Mouse (Mus musculus) myocyte (in vitro differentiated cells): ENCODE data around the gene Wwtr1. TPM values are rescaled to one million over a fixed set of nuclear protein-coding genes. Genes with fewer than 3 reads are reported as not detected.

Experiments
- H3K27me3 ChIP-seq: one replicate; pipeline ENCODE4 v1.6.1; 2011; ENCODE audit not compliant: control insufficient read depth, insufficient read depth, insufficient read length
- H3K36me3 ChIP-seq: one replicate; pipeline ENCODE4 v1.6.1; 2011; ENCODE audit not compliant: control insufficient read depth, insufficient read depth
- H3K4me2 ChIP-seq: one replicate; pipeline ENCODE4 v1.6.1; 2011; ENCODE audit warnings: low read depth, control low read depth
- H3K4me3 ChIP-seq: one replicate; pipeline ENCODE4 v1.5.1; 2011; ENCODE audit warnings: mild to moderate bottlenecking, control low read depth, moderate library complexity
- H3K79me2 ChIP-seq: one replicate; pipeline ENCODE4 v1.6.1; 2011; ENCODE audit not compliant: control insufficient read depth, insufficient read depth
- H3ac ChIP-seq: one replicate; pipeline ENCODE4 v1.6.1; 2011; ENCODE audit not compliant: control insufficient read depth, insufficient read length
- CEBPB ChIP-seq: IDR thresholded peaks from 2 replicates; pipeline ENCODE4 v1.6.1; 2011; ENCODE audit warnings: mild to moderate bottlenecking, moderate library complexity; ENCODE audit not compliant: poor library complexity, insufficient read depth, severe bottlenecking
- E2F4 ChIP-seq: IDR thresholded peaks from one replicate; pipeline ENCODE4 v1.6.1; 2011; ENCODE audit warnings: mild to moderate bottlenecking, control low read depth, moderate library complexity; ENCODE audit not compliant: insufficient read depth
- MAX ChIP-seq: IDR thresholded peaks from one replicate; pipeline ENCODE4 v1.6.1; 2011; ENCODE audit warnings: low read depth, mild to moderate bottlenecking, control low read depth
- MYOD1 ChIP-seq, 3 experiments: IDR thresholded peaks; one replicate each; pipeline ENCODE4 v1.6.1; 2011; ENCODE audit warnings: control low read depth in 2 of 3, low read depth in 2 of 3, mild to moderate bottlenecking in 2 of 3, moderate library complexity in 1 of 3; ENCODE audit not compliant: insufficient read length in 2 of 3, control insufficient read depth in 1 of 3
- MYOG ChIP-seq, 3 experiments: IDR thresholded peaks; one replicate each; pipeline ENCODE4 v1.6.1; 2011; ENCODE audit warnings: control low read depth in 2 of 3, low read depth in 2 of 3, mild to moderate bottlenecking in 2 of 3; ENCODE audit not compliant: insufficient read length in 2 of 3, control insufficient read depth in 1 of 3, insufficient read depth in 1 of 3
- POLR2A ChIP-seq: IDR thresholded peaks from one replicate; pipeline ENCODE4 v1.6.1; 2011; ENCODE audit warnings: low read depth, mild to moderate bottlenecking, control low read depth, moderate library complexity; ENCODE audit not compliant: insufficient read length
- POLR2AphosphoS2 ChIP-seq: IDR thresholded peaks from one replicate; pipeline ENCODE4 v1.6.1; 2011; ENCODE audit warnings: low read depth, control low read depth; ENCODE audit not compliant: insufficient read length
- REST ChIP-seq: IDR thresholded peaks from one replicate; pipeline ENCODE4 v1.6.1; 2011; ENCODE audit warnings: mild to moderate bottlenecking, control low read depth, moderate library complexity; ENCODE audit not compliant: insufficient read depth, insufficient read length
- SRF ChIP-seq: IDR thresholded peaks from one replicate; pipeline ENCODE4 v1.6.1; 2011; ENCODE audit warnings: low read depth; ENCODE audit not compliant: control insufficient read depth, insufficient read length
- TCF12 ChIP-seq: IDR thresholded peaks from one replicate; pipeline ENCODE4 v1.6.1; 2011; ENCODE audit warnings: mild to moderate bottlenecking, control low read depth; ENCODE audit not compliant: poor library complexity, insufficient read depth, severe bottlenecking
- TCF3 ChIP-seq: IDR thresholded peaks from one replicate; pipeline ENCODE4 v1.6.1; 2011; ENCODE audit warnings: low read depth, control low read depth; ENCODE audit not compliant: insufficient read length
- USF1 ChIP-seq: IDR thresholded peaks from one replicate; pipeline ENCODE4 v1.6.1; 2011; ENCODE audit warnings: low read depth, mild to moderate bottlenecking, control low read depth, moderate library complexity
- polyA plus RNA-seq: library from polyadenylated mRNA; unstranded; fragments of >200 nt; fragmentation: generic; extraction: Trizol; gene quantifications from one replicate; pipeline ENCODE4 v1.2.1, GENCODE M21; 2012; ENCODE audit warnings: missing spikeins

The Wwtr1 gene
- polyA plus RNA-seq, result 63.1 TPM

DNA sequence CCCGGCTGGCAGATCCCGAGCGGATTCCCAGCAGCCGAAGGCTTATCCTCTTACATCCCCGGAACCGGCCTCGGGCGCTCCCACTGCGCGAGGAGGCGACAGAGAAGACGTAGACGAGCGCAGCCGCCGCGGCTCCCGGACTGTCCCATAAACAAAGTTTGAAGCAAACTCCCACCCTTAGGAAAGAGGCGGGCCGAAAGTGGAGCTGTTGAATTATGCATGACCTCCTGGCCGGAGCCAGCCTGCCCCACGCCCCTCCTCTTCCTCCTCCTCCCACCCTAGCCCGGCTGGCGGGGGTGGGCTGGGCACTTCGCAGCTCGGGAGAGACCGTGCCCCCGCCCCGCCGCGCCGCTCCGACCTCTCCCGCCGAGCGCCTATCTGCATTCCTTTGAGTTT is at the start of gene Wwtr1:
TSS of gene Wwtr1 (minus strand) at position 251 of the 396 bp plus-strand sequence.
- Histone ChIP-seq H3ac (peak within 1 kb of the TSS; percentile 88), H3K36me3 (peaks cover 21% of the 10 kb centered on the region), H3K27me3 (no peaks in the 10 kb centered on the region), H3K4me2 (peak within 1 kb of the TSS; percentile 86), H3K4me3 (peak within 1 kb of the TSS; percentile 98), H3K79me2 (peaks cover 46% of the 10 kb centered on the region)
- TF ChIP-seq REST (no peak), TCF3 (no peak), MYOG (IDR thresholded peaks at IDR 0.05; ENCODE audit: control insufficient read depth in 1 of 3, insufficient read depth in 1 of 3, insufficient read length in 2 of 3, low read depth in 2 of 3) (peak in 1 of 3 experiments; percentile 14), POLR2AphosphoS2 (peak; percentile 66), CEBPB (no peak), USF1 (no peak), MYOD1 (IDR thresholded peaks at IDR 0.05; ENCODE audit: control insufficient read depth in 1 of 3, insufficient read length in 2 of 3, low read depth in 2 of 3) (peak in 1 of 3 experiments; percentile 32), TCF12 (no peak), POLR2A (peak; percentile 71), SRF (no peak), E2F4 (no peak), MAX (no peak)

DNA sequence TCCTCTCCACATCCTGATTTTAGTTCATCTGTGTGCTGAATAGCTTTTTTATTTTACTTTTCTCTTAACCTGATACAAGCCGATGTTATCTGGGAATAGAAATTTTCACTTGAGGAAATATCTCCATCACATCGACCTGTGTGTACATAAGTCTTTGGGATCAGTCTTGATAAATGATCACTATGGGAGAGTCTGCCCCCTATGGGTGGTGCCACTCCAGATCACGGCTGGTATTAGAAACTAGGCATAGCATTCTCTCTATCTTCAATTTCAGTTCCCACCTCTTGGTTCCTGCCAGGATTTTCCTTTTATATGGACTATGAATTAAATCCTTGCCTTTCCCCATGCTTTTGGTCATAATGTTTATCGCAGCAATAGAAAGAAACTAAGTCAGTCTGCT is 44.0 kb upstream of the Wwtr1 start:
- Histone ChIP-seq H3K4me3 (no peak overlapping the region), H3K4me2 (no peak overlapping the region), H3ac (no peak overlapping the region), H3K79me2 (no peaks in the 10 kb centered on the region), H3K36me3 (no peaks in the 10 kb centered on the region), H3K27me3 (no peaks in the 10 kb centered on the region)
- TF ChIP-seq E2F4, result no peak
- TF ChIP-seq CEBPB, result no peak

DNA sequence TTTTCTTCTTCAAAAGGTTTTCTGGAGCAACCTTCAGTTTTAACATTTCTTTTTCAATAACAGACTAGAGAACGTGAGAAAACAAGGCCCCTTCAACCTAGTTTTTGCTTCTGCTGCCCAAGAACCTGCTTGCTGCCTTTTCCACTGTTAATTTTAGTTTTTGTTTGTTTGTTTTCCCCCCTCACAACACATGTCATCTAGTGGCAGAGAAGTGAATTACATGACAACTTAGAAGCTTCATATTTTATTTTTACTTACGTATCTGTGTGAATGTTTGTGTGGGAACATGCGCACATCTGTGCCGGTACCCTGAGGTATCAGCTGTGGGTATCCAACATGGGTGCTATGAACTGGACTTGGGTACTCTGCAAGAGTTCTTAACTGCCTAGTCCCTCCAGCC is 39.9 kb upstream of the Wwtr1 start:
- Histone ChIP-seq H3K4me2 (no peak overlapping the region), H3K79me2 (no peaks in the 10 kb centered on the region), H3K27me3 (no peaks in the 10 kb centered on the region), H3ac (no peak overlapping the region), H3K4me3 (no peak overlapping the region), H3K36me3 (no peaks in the 10 kb centered on the region)
- no peak for TF ChIP-seq MYOD1 (IDR thresholded peaks at IDR 0.05; ENCODE audit: control insufficient read depth in 1 of 3, insufficient read length in 2 of 3, low read depth in 2 of 3)

DNA sequence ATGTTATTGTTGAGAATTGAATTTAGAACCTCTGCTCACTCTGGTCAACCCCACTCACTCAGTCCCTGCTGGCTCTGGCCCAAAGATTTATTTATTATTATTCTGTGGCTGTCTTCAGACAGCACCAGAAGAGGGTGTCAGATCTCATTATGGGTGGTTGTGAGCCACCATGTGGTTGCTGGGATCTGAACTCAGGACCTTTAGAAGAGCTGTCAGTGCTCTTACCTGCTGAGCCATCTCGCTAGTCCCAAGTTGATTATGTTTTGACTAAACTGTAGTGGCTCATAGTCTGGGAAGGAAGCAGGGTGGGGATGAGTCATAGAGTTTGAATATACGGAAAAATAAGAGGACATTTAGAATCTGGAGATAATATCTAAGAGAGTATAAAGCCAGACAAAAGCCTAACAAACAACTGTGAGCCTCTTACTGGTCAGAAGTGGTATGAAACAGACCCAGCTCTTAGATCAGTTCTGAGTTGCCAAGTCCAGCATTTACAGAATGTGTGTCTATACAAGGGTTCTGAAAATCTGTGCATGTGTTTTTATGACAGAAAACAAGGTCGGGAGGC is 36.8 kb upstream of the Wwtr1 start:
- Histone ChIP-seq H3K27me3 (no peaks in the 10 kb centered on the region), H3ac (no peak overlapping the region), H3K36me3 (no peaks in the 10 kb centered on the region), H3K4me3 (no peak overlapping the region), H3K4me2 (no peak overlapping the region), H3K79me2 (no peaks in the 10 kb centered on the region)
- TF ChIP-seq CEBPB (no peak), TCF3 (no peak)

DNA sequence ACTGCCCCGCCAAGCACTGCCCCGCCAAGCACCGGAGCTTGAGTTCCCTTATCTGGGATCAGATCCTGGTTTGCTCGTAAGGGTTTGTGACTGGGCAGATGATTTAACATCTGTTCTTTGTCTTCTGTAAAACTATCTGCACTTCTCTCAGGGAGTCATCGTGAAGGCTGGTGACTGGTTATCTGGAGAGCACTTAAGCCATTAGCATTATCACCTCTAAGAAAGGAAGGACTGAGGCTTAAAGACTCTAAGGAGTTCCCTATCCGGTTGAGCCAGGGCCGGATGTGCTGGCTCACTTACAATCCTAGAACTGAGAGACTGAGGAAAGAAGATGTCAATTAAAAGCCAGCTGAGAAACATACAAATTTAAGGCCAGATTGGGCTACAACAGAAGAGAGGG is 36.1 kb upstream of the Wwtr1 start:
- no peak overlapping the region for H3ac ChIP-seq
- no peak overlapping the region for H3K4me2 ChIP-seq
- no peak for TF ChIP-seq POLR2A
- no peak for TF ChIP-seq MAX
- TF ChIP-seq POLR2AphosphoS2, result no peak
- no peak for TF ChIP-seq MYOD1 (IDR thresholded peaks at IDR 0.05; ENCODE audit: control insufficient read depth in 1 of 3, insufficient read length in 2 of 3, low read depth in 2 of 3)
- TF ChIP-seq CEBPB, result no peak
- no peak for TF ChIP-seq USF1
- no peak for TF ChIP-seq REST
- no peak for TF ChIP-seq TCF3
- no peak for TF ChIP-seq SRF
- no peak for TF ChIP-seq MYOG (IDR thresholded peaks at IDR 0.05; ENCODE audit: control insufficient read depth in 1 of 3, insufficient read depth in 1 of 3, insufficient read length in 2 of 3, low read depth in 2 of 3)
- H3K79me2 ChIP-seq, result no peaks in the 10 kb centered on the region
- no peak overlapping the region for H3K4me3 ChIP-seq
- no peaks in the 10 kb centered on the region for H3K36me3 ChIP-seq
- H3K27me3 ChIP-seq, result no peaks in the 10 kb centered on the region

DNA sequence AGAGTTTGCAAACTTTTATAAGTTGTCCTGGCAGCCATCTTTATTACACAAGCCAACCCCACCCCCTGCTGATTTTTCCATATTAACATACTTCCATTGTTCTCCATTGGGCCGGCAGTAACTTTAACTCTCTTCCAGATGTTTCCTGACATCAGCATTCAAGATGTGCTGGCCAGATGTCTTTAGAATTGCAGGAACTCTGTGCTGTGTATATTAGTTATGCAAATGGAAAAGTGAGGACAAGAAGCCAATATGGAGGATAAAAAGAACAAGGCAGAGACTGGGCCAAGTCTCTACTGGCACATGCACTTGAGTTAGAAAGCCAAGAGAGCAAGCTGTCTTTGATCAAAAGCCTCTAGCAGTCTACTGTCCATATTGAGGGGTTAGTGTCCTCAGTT is 28.9 kb upstream of the Wwtr1 start:
- Histone ChIP-seq H3ac (no peak overlapping the region), H3K27me3 (no peaks in the 10 kb centered on the region), H3K79me2 (no peaks in the 10 kb centered on the region), H3K36me3 (no peaks in the 10 kb centered on the region), H3K4me2 (no peak overlapping the region), H3K4me3 (no peak overlapping the region)
- TF ChIP-seq MYOG (IDR thresholded peaks at IDR 0.05; ENCODE audit: control insufficient read depth in 1 of 3, insufficient read depth in 1 of 3, insufficient read length in 2 of 3, low read depth in 2 of 3) (no peak), USF1 (no peak), MYOD1 (IDR thresholded peaks at IDR 0.05; ENCODE audit: control insufficient read depth in 1 of 3, insufficient read length in 2 of 3, low read depth in 2 of 3) (no peak), E2F4 (no peak), TCF3 (no peak), SRF (no peak), POLR2A (no peak), MAX (no peak), REST (no peak), POLR2AphosphoS2 (no peak), CEBPB (no peak), TCF12 (no peak)
